24 mouse cellular contexts compared by ENCODE assay signal in genomic region chr12:91695761-91696160, GRCm38 (mm10).
DNase-seq lines count a peak whose midpoint lies in the region; ATAC-seq lines count a peak whose summit lies in the region.
"Had no signal": no experiment of that assay in that cellular context is flagged by ENCODE, and none has a peak within 500 bp of the region (broad histone marks: within the 10 kb centered on the region; RNA-seq: fewer than 3 reads in every experiment).

No protein-coding gene starts in this region.

- 71% methylated on average over 4 of the region's 4 CpGs for WGBS in intestine, embryonic 16.5 days
- 84% methylated on average over 4 of the region's 4 CpGs for WGBS in intestine, embryonic 15.5 days
- 22% methylated on average over 4 of the region's 4 CpGs for WGBS in neural tube, embryonic 12.5 days
- WGBS in midbrain, embryonic 15.5 days: 48% methylated on average over 4 of the region's 4 CpGs

- H3K9ac ChIP-seq in intestine, embryonic 16.5 days (ENCODE audit: low read depth, low read length): no peak overlapping the region
- no peak overlapping the region for H3K9ac ChIP-seq in intestine, embryonic 15.5 days
- H3K9ac ChIP-seq in neural tube, embryonic 12.5 days: no peak overlapping the region
- H3K9ac ChIP-seq in midbrain, embryonic 15.5 days: no peak overlapping the region
- H3K9ac ChIP-seq: forebrain, embryonic 13.5 days; heart, embryonic 12.5 days; hindbrain, embryonic 15.5 days; limb, embryonic 13.5 days; lung, embryonic 15.5 days had no signal

- no peak overlapping the region for H3K4me3 ChIP-seq in intestine, embryonic 16.5 days (ENCODE audit: low read length)
- no peak overlapping the region for H3K4me3 ChIP-seq in intestine, embryonic 15.5 days (replicated peaks)
- H3K4me3 ChIP-seq in neural tube, embryonic 12.5 days: no peak overlapping the region
- no peak overlapping the region for H3K4me3 ChIP-seq in midbrain, embryonic 15.5 days
- H3K4me3 ChIP-seq: forebrain, embryonic 13.5 days; heart, embryonic 12.5 days; hindbrain, embryonic 15.5 days; layer of hippocampus, adult 2 months; limb, embryonic 13.5 days; lung, embryonic 15.5 days had no signal

- no peak for ATAC-seq in intestine, embryonic 16.5 days
- no peak for ATAC-seq in intestine, embryonic 15.5 days
- ATAC-seq in neural tube, embryonic 12.5 days (ENCODE audit: low FRiP score, low read depth): 0 out of 2 replicates have a peak, but pooled peaks have one; percentile 53
- 0 out of 2 replicates have a peak, but pooled peaks have one; percentile 14 for ATAC-seq in midbrain, embryonic 15.5 days (replicated peaks)
- ATAC-seq: forebrain, embryonic 13.5 days had no signal

- no peak for DNase-seq in neural tube, embryonic 10.5 days (ENCODE audit: extremely low spot score, low spot score)
- DNase-seq in spleen, adult 12 weeks (ENCODE audit: low spot score): no peak
- DNase-seq in ovary, postnatal 36 days (ENCODE audit: low spot score): no peak
- DNase-seq: adrenal gland, postnatal 25 days; cerebellum, adult 11-12 months; cerebellum, postnatal 36 days; heart, adult 11 months; heart, postnatal 14 days; layer of hippocampus, postnatal 36 days; spleen, adult 18-20 months; thymus, postnatal 4 days had no signal

- H3K4me1 ChIP-seq in intestine, embryonic 16.5 days (ENCODE audit: control insufficient read depth, insufficient read depth, low read length): peaks cover 6% of the 10 kb centered on the region
- H3K4me1 ChIP-seq in intestine, embryonic 15.5 days (replicated peaks): no peaks in the 10 kb centered on the region
- H3K4me1 ChIP-seq in neural tube, embryonic 12.5 days: no peaks in the 10 kb centered on the region
- H3K4me1 ChIP-seq in midbrain, embryonic 15.5 days: no peaks in the 10 kb centered on the region
- H3K4me1 ChIP-seq: forebrain, embryonic 13.5 days; heart, embryonic 12.5 days; hindbrain, embryonic 15.5 days; lung, embryonic 15.5 days had no signal

- no peaks in the 10 kb centered on the region for H3K27me3 ChIP-seq in intestine, embryonic 16.5 days (replicated peaks; ENCODE audit: control insufficient read depth, insufficient read depth, low read length)
- H3K27me3 ChIP-seq in intestine, embryonic 15.5 days (replicated peaks): no peaks in the 10 kb centered on the region
- no peaks in the 10 kb centered on the region for H3K27me3 ChIP-seq in neural tube, embryonic 12.5 days (replicated peaks)
- no peaks in the 10 kb centered on the region for H3K27me3 ChIP-seq in midbrain, embryonic 15.5 days (replicated peaks)
- H3K27me3 ChIP-seq: CH12.LX; forebrain, embryonic 13.5 days; heart, embryonic 12.5 days; hindbrain, embryonic 15.5 days; limb, embryonic 13.5 days; lung, embryonic 15.5 days had no signal

- peak overlapping the region; percentile 52; the same call in 1 of the 2 replicates for H3K27ac ChIP-seq in intestine, embryonic 16.5 days (ENCODE audit: low read length)
- H3K27ac ChIP-seq in intestine, embryonic 15.5 days: no peak overlapping the region
- no peak overlapping the region for H3K27ac ChIP-seq in neural tube, embryonic 12.5 days
- no peak overlapping the region for H3K27ac ChIP-seq in midbrain, embryonic 15.5 days
- H3K27ac ChIP-seq: forebrain, embryonic 13.5 days; hindbrain, embryonic 15.5 days; kidney, postnatal 0 days; layer of hippocampus, adult 2 months; limb, embryonic 13.5 days; lung, embryonic 15.5 days; macrophage had no signal

- no peak overlapping the region for H3K4me2 ChIP-seq in intestine, embryonic 16.5 days (ENCODE audit: low read depth, low read length)
- H3K4me2 ChIP-seq in intestine, embryonic 15.5 days (replicated peaks): no peak overlapping the region
- H3K4me2 ChIP-seq in neural tube, embryonic 12.5 days (replicated peaks): no peak overlapping the region
- no peak overlapping the region for H3K4me2 ChIP-seq in midbrain, embryonic 15.5 days
- H3K4me2 ChIP-seq: forebrain, embryonic 13.5 days; heart, embryonic 12.5 days; hindbrain, embryonic 15.5 days; limb, embryonic 13.5 days; lung, embryonic 15.5 days had no signal

- no peaks in the 10 kb centered on the region for H3K36me3 ChIP-seq in intestine, embryonic 16.5 days (ENCODE audit: control insufficient read depth, insufficient read depth, low read length)
- H3K36me3 ChIP-seq in intestine, embryonic 15.5 days: no peaks in the 10 kb centered on the region
- no peaks in the 10 kb centered on the region for H3K36me3 ChIP-seq in neural tube, embryonic 12.5 days
- no peaks in the 10 kb centered on the region for H3K36me3 ChIP-seq in midbrain, embryonic 15.5 days (replicated peaks)
- H3K36me3 ChIP-seq: heart, embryonic 12.5 days; hindbrain, embryonic 15.5 days; limb, embryonic 13.5 days; lung, embryonic 15.5 days had no signal

- H3K9me3 ChIP-seq in intestine, embryonic 16.5 days (ENCODE audit: control insufficient read depth, low read length): no peaks in the 10 kb centered on the region
- H3K9me3 ChIP-seq in intestine, embryonic 15.5 days: no peaks in the 10 kb centered on the region
- no peaks in the 10 kb centered on the region for H3K9me3 ChIP-seq in neural tube, embryonic 12.5 days
- H3K9me3 ChIP-seq in midbrain, embryonic 15.5 days: no peaks in the 10 kb centered on the region
- H3K9me3 ChIP-seq: forebrain, embryonic 13.5 days; heart, embryonic 12.5 days; hindbrain, embryonic 15.5 days; limb, embryonic 13.5 days; lung, embryonic 15.5 days had no signal

Comparison
In these comparisons a context has a peak if more than half of its experiments do, and no peak if none do; other contexts are left out.
1. ATAC-seq: peak in neural tube, embryonic 12.5 days (single experiment) and midbrain, embryonic 15.5 days (single experiment); none in intestine, embryonic 16.5 days (single experiment) and intestine, embryonic 15.5 days (single experiment).